Mouse (Mus musculus) testis, adult 2 months (tissue): Measurements from ENCODE around the gene Hist1h2bk. TPM values are rescaled to one million over a fixed set of nuclear protein-coding genes. Genes with fewer than 3 reads are reported as not detected.
"Not testable (repeated sequence)": the region's sequence is repeated elsewhere in the genome, so short reads cannot be mapped to it uniquely, and the experiment has no call there.

Experiments
- H3K27ac ChIP-seq: fragments of 200-500 bp; 2 replicates; pipeline ENCODE4 v1.5.1; 2012; ENCODE audit warnings: low read depth, low read length; ENCODE audit not compliant: control insufficient read depth, insufficient read depth
- H3K27me3 ChIP-seq: fragments of 200-500 bp; 2 replicates; pipeline ENCODE4 v1.6.1; 2012; ENCODE audit warnings: mild to moderate bottlenecking, low read length, moderate library complexity; ENCODE audit not compliant: control insufficient read depth, insufficient read depth
- H3K36me3 ChIP-seq: fragments of 200-500 bp; 2 replicates; pipeline ENCODE4 v1.6.1; 2012; ENCODE audit warnings: mild to moderate bottlenecking, low read length; ENCODE audit not compliant: control insufficient read depth, insufficient read depth
- H3K4me1 ChIP-seq: fragments of 200-500 bp; 2 replicates; pipeline ENCODE4 v1.6.1; 2012; ENCODE audit warnings: low read length; ENCODE audit not compliant: control insufficient read depth, insufficient read depth
- H3K4me3 ChIP-seq: fragments of 200-500 bp; 2 replicates; pipeline ENCODE4 v1.5.1; 2012; ENCODE audit warnings: low read depth, mild to moderate bottlenecking, low read length, moderate library complexity, mixed read lengths; ENCODE audit not compliant: control insufficient read depth
- CTCF ChIP-seq: fragments of 200-500 bp; IDR thresholded peaks from 2 replicates; pipeline ENCODE4 v1.5.1; 2012; ENCODE audit warnings: low read depth, mild to moderate bottlenecking, inconsistent platforms, low read length, moderate library complexity; ENCODE audit not compliant: control insufficient read depth, insufficient read depth, insufficient replicate concordance
- POLR2A ChIP-seq: fragments of 200-500 bp; IDR thresholded peaks from 2 replicates; pipeline ENCODE4 v1.6.1; 2012; ENCODE audit warnings: low read depth, mild to moderate bottlenecking, inconsistent platforms, low read length, moderate library complexity; ENCODE audit not compliant: control insufficient read depth
- polyA plus RNA-seq: library from polyadenylated mRNA; depleted of rRNA; stranded (reverse); fragments of >200 nt; gene quantifications from 2 replicates; pipeline ENCODE4 v1.2.3, GENCODE M21; 2012; rRNA removed

The Hist1h2bk gene
- 10.0 and 11.3 TPM in 2 replicates for polyA plus RNA-seq

GRCm38 (mm10) chr13:22035267-22036148 lies at the start of gene Hist1h2bk, which contains the start of gene Hist1h2ah:
Hist1h2bk (plus strand) TSS chr13:22035870.
Hist1h2ah (minus strand) TSS chr13:22035568.
- not testable (repeated sequence) for H3K4me1 ChIP-seq, H3K27me3 ChIP-seq

GRCm38 (mm10) chr13:21992550-21992949 lies 43.1 kb upstream of the Hist1h2bk start:
- TF ChIP-seq POLR2A (no peak), CTCF (no peak)
- H3K4me1 ChIP-seq = peaks cover 8% of the 10 kb centered on the region
- no peaks in the 10 kb centered on the region for H3K36me3 ChIP-seq
- peaks cover 11% of the 10 kb centered on the region for H3K27me3 ChIP-seq
- H3K27ac ChIP-seq = no peak overlapping the region
- H3K4me3 ChIP-seq = no peak overlapping the region

More at GRCm38 (mm10) chr13:22035267-22036148, at the start of gene Hist1h2bk, which contains the start of gene Hist1h2ah:
- H3K4me3 ChIP-seq = peak within 1 kb of the TSS; percentile 59
- peak within 1 kb of the TSS; percentile 58 for H3K27ac ChIP-seq
- not testable (repeated sequence) for H3K36me3 ChIP-seq

GRCm38 (mm10) chr13:21993957-21994738 lies 41.5 kb upstream of the Hist1h2bk start:
- Histone ChIP-seq H3K27ac (no peak overlapping the region), H3K4me1 (peaks cover 8% of the 10 kb centered on the region), H3K4me3 (no peak overlapping the region), H3K27me3 (peaks cover 11% of the 10 kb centered on the region), H3K36me3 (no peaks in the 10 kb centered on the region)
- TF ChIP-seq POLR2A (no peak), CTCF (no peak)

- Histone ChIP-seq H3K36me3 (no peaks in the 10 kb centered on the region), H3K27me3 (peaks cover 11% of the 10 kb centered on the region), H3K4me3 (peak overlapping the region; percentile 71), H3K4me1 (peaks cover 8% of the 10 kb centered on the region), H3K27ac (no peak overlapping the region)
- no peak for TF ChIP-seq POLR2A
- TF ChIP-seq CTCF = no peak
These were observed 40.8 kb upstream of the Hist1h2bk start for GRCm38 (mm10) chr13:21994896-21995295.

GRCm38 (mm10) chr13:21995331-21995914 lies 40.2 kb upstream of the Hist1h2bk start:
- peaks cover 8% of the 10 kb centered on the region for H3K4me1 ChIP-seq
- no peaks in the 10 kb centered on the region for H3K36me3 ChIP-seq
- H3K4me3 ChIP-seq = peak overlapping the region; percentile 71
- TF ChIP-seq POLR2A (no peak), CTCF (no peak)
- H3K27me3 ChIP-seq = peaks cover 11% of the 10 kb centered on the region
- no peak overlapping the region for H3K27ac ChIP-seq

- Histone ChIP-seq H3K4me3 (peak overlapping the region; percentile 55; the same call in 1 of the 2 replicates), H3K36me3 (no peaks in the 10 kb centered on the region), H3K4me1 (peaks cover 8% of the 10 kb centered on the region), H3K27me3 (peaks cover 11% of the 10 kb centered on the region), H3K27ac (no peak overlapping the region)
- no peak for TF ChIP-seq CTCF
- TF ChIP-seq POLR2A = no peak
These were observed 39.4 kb upstream of the Hist1h2bk start for GRCm38 (mm10) chr13:21996101-21996839.

- Histone ChIP-seq H3K36me3 (no peaks in the 10 kb centered on the region), H3K4me3 (peak overlapping the region; percentile 55), H3K27me3 (peaks cover 11% of the 10 kb centered on the region), H3K4me1 (peaks cover 8% of the 10 kb centered on the region), H3K27ac (no peak overlapping the region)
- TF ChIP-seq POLR2A (no peak), CTCF (no peak)
These were observed 38.9 kb upstream of the Hist1h2bk start for GRCm38 (mm10) chr13:21996840-21997185.
